Mouse (Mus musculus): ENCODE measurements at regions not wholly inside any gene's neighbourhood (a gene's known extent, or its start where the extent isn't known, plus 50 kb on each side); places are given as distances from the start of the nearest gene placed in this dataset.

DNA sequence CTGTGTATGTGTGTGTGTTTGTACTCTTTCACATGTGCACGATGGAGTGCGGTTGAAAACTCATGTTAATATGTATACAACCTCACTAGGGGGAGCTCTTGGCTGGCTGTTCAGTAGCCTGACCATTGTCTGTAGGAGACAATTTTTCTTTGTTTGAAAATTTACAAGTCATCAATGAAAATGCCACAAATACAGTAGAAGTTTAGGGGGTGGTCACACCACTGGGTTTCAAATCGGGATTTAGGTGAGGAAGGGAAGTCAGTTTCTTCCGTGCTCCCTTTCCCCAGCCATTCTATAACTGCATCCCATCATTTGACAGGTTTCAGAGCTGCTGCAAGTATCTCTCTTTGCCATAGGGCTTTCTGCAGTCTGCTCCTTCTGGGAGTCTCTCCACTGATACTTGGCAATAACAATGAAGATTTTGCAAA lies 366.9 kb upstream of the Fam92a start:
- DNase-seq (ENCODE audit: low spot score), result peak; percentile 58

DNA sequence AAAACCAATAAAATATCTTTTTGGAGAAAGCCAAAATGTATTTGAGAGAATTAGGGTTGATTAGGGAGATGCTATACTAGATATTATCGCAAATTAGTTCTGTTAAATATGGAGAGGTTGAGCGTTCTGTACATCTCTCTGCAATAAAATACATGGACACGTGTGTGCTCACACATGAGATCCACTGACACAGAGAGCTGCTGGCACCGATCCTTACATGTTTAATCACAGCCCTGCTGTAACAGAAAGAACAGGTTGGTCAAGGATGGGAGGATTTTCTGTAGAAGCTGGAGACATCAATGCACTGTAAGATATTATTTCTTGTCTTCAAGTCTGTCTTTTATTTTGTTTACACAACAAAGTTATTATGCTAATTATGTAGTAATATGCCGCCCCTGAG lies 366.2 kb upstream of the Fam92a start:
- DNase-seq (ENCODE audit: low spot score), result no peak

DNA sequence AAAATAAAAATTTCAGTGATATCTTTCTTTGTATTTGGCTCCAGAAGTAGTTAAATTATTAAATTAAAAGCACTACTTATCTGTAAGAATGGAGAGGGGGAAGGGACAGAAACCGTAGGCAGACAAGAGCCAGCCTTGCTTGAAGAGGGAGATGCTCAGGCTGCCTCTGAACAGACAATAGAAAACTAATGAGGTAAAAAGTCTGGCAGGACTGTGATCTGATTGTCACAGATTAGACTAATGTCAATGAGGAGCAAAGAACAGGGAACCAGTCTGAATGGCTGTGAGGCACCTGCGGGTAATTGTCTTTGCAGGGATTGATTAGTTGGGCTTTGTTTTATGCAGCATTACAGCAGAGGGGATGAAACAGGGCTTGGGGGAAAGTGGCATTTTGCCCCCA lies 362.3 kb upstream of the Fam92a start:
- no peak for DNase-seq (ENCODE audit: low spot score)

GRCm38 (mm10) chr4:12532961-12533360 lies 361.1 kb upstream of the Fam92a start:
- DNase-seq (ENCODE audit: low spot score), result no peak

DNA sequence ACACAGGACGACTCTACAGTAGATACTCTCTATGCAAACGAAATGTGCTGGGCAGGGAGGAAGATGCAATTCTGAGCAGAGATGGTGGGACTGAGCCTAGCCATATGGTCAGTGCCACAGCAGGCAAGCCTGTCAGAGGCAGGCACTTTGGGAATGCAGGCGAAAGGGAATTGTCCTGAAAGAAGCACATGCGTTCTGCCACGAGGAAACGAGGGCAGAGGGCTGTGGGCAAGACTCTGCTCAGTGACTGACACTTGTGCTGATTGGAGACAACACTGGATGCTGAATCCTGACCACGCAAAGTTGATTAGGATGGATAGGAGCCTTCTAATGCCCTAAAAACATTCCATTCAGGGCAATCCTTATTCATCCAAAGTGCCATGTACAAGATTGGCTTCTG lies 350.5 kb upstream of the Fam92a start:
- no peak for DNase-seq (ENCODE audit: low spot score)

GRCm38 (mm10) chr4:12521246-12521645 lies 349.4 kb upstream of the Fam92a start:
- no peak for DNase-seq (ENCODE audit: low spot score)

DNA sequence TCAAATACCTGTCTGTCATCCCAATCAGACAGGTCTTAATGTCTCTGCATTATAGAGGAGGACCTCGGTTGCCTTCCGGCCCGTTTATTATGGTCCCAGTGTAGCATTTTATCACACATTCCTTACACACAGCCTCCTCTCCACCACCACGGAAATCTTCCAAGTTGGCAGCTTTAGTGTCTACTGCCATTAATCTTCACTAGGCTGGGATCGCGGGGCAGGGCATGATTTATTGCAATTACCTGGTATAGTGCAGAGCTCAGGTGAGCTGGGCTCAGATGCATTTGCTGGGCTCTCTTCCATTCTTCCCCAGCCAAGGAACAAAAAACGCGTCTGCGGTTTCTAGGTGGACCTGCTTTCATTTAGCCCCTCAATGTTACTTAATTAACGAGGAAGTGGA lies 344.7 kb upstream of the Fam92a start:
- DNase-seq (ENCODE audit: low spot score), result no peak

DNA sequence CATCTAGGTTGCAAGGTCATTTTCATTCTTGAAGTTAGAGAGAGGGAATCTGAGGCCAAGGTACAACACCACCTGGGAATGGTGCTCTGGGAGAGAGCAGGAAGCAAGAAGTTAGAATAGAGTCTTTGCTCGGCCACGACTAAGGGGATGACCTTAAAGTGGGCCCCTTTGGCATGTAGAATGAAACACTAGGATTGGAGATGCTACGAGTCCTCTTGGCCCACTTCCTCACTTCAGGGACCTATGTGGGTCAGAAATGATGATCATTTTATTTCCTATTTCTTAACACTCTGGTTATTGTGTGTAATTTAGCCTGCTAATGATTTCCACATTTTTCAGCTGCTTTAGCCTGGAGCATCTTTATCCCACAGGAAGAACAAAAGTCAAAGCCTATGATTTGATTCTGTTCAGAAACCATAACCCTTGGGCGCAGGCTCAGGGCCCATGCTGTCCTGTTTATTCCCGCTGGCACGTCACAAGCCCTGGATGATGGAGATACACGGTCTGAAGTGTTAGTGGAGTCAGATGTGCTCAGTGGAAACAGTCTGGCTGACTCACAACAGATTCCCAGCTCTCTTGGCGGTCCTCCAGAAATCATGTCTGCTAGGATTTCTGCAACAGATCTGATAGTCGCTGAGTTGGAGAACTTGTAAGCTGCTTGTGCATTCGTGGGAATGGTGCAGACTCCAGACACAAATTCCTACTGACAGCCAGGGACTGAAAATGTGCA lies 340.0 kb upstream of the Fam92a start:
- DNase-seq (ENCODE audit: low spot score), result no peak

DNA sequence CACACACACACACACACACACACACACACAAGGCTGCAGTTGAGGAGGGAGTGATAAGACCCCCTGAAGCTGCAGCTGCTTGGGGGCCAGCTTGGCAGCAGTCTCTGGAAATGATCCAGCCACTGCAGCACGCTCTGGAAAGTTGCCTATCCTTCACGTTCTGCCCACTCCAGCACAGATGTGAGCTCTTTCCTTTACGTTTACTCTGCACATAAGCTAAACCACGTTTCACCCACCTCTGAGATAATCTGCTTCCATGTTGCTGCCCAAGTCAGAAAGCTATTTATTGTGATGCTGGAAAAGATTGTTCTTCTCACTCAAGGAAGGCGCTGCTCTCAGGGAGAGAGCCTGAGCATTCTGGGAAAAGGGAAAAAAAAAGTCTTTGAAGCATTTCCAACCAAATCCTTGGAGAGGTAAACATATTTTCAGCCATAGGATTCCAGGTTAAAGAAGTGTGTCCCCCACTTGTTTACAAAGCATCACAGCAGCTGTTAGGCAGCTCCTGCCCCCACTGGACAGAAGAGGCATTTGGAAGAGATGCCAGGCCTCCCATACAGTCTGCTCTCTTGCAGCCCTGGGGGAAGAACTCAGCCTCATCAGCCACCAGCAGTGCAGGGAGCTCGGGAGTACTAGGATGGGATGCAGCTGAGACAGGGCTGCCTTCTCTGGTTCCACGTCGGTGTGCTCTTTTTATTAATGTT lies 335.2 kb upstream of the Fam92a start:
- DNase-seq (ENCODE audit: low spot score), result no peak

DNA sequence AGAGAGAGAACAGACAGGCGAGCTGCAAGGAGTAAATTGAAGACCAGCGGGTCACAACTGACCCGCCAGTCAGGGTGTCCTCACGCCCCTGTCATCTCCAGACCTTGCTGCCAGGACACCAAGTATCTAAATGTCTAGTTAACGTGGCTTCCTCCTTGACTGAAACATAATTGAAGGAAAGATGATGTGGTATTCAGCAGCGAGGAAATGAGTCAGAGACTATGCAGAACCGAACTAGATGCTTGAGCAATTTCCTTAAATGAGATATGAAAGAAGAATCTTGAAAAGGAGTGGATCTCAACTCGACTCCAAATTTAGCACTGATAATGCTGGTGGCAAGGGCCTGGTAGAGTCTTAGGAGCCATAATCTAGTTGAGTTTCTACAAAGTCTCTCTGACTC lies 329.3 kb upstream of the Fam92a start:
- no peak for DNase-seq (ENCODE audit: low spot score)

- DNase-seq (ENCODE audit: low spot score), result no peak
Measured at GRCm38 (mm10) chr4:12498426-12498825, 326.6 kb upstream of the Fam92a start.

GRCm38 (mm10) chr4:12492468-12492867 lies 320.7 kb upstream of the Fam92a start:
- DNase-seq (ENCODE audit: low spot score), result no peak

GRCm38 (mm10) chr4:12491306-12491705 lies 319.5 kb upstream of the Fam92a start:
- no peak for DNase-seq (ENCODE audit: low spot score)

- no peak for DNase-seq (ENCODE audit: low spot score)
Measured at GRCm38 (mm10) chr4:12490066-12490465, 318.3 kb upstream of the Fam92a start.

GRCm38 (mm10) chr4:12489358-12489757 lies 317.5 kb upstream of the Fam92a start:
- DNase-seq (ENCODE audit: low spot score), result no peak

DNA sequence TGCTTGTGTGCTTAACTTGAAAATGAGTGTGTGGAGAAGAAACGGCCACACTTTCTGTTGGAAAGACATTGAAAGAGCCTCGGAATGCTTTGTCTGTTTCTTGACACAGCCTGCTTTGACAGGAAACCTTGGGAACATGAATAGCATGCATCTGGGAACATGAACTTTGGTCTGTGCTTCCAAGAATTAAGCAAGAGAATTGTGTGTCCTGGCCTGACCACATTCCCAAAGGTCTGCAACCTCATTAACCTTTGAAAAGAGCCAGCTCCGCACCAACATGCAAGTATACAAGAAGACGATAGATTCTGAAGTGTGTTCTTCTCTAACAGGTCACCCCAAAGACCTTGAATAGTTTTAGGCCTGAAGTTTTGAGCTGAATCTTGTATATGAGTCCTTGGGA lies 309.7 kb upstream of the Fam92a start:
- no peak for DNase-seq (ENCODE audit: low spot score)

GRCm38 (mm10) chr4:12476717-12477116 lies 304.9 kb upstream of the Fam92a start:
- no peak for DNase-seq (ENCODE audit: low spot score)

DNA sequence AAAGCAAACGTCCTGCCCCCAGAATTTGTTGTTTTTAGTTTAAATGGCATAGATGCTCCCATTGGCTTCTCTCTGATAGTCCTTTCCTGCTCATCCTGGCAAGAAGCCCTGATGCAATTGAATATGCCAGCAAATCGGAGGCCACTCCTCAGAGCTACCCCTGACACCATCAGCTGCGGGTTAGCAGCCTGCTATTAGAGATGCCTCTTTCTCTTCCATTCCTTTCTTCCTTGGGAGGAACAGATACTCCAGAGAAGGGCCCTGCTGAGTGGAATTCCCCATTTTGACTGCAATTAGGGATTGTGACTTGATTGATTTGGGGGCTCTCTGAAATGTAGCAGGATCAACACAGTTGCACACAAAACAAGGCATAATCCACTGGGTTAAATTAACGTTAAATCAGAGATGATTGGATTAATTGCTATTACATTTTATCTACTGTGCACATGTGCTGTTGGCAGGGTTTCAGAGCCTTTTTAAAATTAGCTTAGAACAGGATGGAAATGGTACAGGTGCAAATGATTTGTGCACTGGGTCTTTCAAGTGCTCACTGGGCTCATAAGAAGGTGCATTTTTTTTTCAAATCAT lies 303.3 kb upstream of the Fam92a start:
- no peak for DNase-seq (ENCODE audit: low spot score)

GRCm38 (mm10) chr4:12474421-12474820 lies 302.6 kb upstream of the Fam92a start:
- DNase-seq (ENCODE audit: low spot score), result no peak

DNA sequence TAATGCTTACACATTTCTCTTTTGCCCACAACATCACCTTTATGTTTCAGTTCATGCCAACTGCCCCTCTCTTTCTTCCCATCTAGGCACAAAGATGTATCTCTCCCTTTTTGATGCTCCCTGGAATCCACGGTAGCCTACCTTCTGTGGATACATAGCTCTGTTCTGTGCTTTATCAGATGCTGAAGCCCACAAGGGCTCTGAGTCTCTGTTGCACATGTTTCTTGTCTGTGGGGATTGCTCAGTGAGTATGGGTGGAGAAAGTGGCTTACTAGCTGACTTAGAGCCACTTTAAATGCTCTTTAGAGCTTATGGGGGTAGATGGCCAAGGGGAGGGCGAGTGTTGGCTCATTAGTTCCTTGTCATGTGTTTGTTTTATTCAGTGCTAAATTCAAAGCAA lies 289.9 kb upstream of the Fam92a start:
- no peak for DNase-seq (ENCODE audit: low spot score)

GRCm38 (mm10) chr4:12461251-12461650 lies 289.4 kb upstream of the Fam92a start:
- DNase-seq (ENCODE audit: low spot score), result no peak

DNA sequence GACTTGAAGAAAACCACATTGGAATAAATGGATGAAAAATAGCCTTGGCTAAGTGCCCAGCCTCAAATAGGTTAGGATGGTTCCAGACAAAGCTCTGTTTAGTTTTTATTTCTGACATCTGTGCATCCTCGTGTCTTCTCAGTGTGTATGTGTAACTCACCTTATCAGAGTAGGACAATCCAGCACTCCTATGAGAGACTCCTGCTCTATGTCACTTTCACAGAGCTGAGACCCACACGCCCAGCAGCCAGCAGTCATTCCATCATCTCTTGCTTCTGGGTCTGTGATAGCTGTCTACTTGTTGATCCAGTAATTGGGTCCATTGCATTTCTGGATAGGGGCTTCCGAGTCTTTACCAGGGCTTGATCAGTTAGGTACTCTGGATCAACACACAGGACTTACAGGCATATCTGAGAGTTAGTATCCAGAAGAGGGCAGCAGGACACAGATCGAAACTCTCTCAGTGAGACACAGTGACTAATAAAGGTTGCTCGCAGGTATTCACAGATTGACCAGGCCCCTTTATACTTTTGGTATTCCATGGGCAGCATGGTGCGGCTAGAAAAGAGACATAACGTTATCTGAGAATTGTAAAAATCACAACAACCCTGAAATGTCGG lies 286.3 kb upstream of the Fam92a start:
- no peak for DNase-seq (ENCODE audit: low spot score)

DNA sequence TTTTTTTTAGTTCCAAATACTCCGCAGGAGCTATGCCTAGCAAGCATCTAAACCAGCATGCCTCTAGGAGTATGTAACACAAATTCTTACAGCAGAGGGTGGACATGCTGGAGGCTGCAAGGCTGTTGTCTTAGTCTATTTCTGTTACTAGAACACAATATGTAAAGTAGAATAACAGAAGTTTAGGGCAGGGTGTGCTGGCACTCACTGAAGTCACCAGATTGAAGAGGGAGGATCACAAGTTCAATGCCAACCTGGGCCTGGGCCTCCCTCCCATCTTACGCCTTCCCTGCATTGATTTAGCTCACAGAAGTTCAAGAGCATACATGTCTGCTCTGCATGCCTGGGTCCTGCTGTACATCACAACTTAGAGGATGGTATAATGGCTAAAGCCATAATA lies 280.3 kb upstream of the Fam92a start:
- DNase-seq (ENCODE audit: low spot score), result no peak
